Mouse (Mus musculus) heart, postnatal 0 days (tissue): ENCODE measurements around the gene Tmem56. TPM values are rescaled to one million over a fixed set of nuclear protein-coding genes. Genes with fewer than 3 reads are reported as not detected.

Experiments
- ATAC-seq: fragments of 200-750 bp; cut with Nextera tagmentation; 2 replicates; pipeline ENCODE4 v1.8.0; 2017; ENCODE audit warnings: low read depth, moderate number of reproducible peaks, moderate library complexity; ENCODE audit not compliant: insufficient read depth
- DNase-seq: peaks from one replicate; pipeline ENCODE4 v3.0.0-alpha.2; 2016; ENCODE audit warnings: low spot score
- H3K27ac ChIP-seq: fragments of 300-500 bp; sonication (generic); 2 replicates; pipeline ENCODE4 v1.5.1; 2014; ENCODE audit warnings: low read depth, mild to moderate bottlenecking
- H3K27me3 ChIP-seq: fragments of 300-500 bp; sonication (generic); 2 replicates; pipeline ENCODE4 v1.6.1; 2014; ENCODE audit warnings: low read length, mixed read lengths; ENCODE audit not compliant: control insufficient read depth, insufficient read depth
- H3K36me3 ChIP-seq: fragments of 300-500 bp; sonication (generic); replicated peaks from 2 replicates; pipeline ENCODE4 v1.6.1; 2014; ENCODE audit warnings: low read length, mixed read lengths; ENCODE audit not compliant: control insufficient read depth, insufficient read depth
- H3K4me1 ChIP-seq: fragments of 300-500 bp; sonication (generic); 2 replicates; pipeline ENCODE4 v1.6.1; 2014; ENCODE audit warnings: antibody characterized with exemption; ENCODE audit not compliant: control insufficient read depth, insufficient read depth
- H3K4me2 ChIP-seq: fragments of 300-500 bp; sonication (generic); 2 replicates; pipeline ENCODE4 v1.6.1; 2014; ENCODE audit warnings: low read depth, mild to moderate bottlenecking, low read length, moderate library complexity
- H3K4me3 ChIP-seq: fragments of 300-500 bp; sonication (generic); 2 replicates; pipeline ENCODE4 v1.5.1; 2014; ENCODE audit warnings: low read depth, low read length
- H3K9ac ChIP-seq: fragments of 300-500 bp; sonication (generic); replicated peaks from 2 replicates; pipeline ENCODE4 v1.6.1; 2014; ENCODE audit warnings: low read depth, low read length, mixed read lengths
- H3K9me3 ChIP-seq: fragments of 300-500 bp; sonication (generic); replicated peaks from 2 replicates; pipeline ENCODE4 v1.6.1; 2016; ENCODE audit warnings: low read length; ENCODE audit not compliant: control insufficient read depth
- CTCF ChIP-seq: IDR thresholded peaks from 2 replicates; pipeline ENCODE4 v1.5.1; 2016; ENCODE audit warnings: antibody characterized with exemption, control low read depth, low read depth
- EP300 ChIP-seq: IDR thresholded peaks from 2 replicates; pipeline ENCODE4 v1.6.1; 2016; ENCODE audit warnings: antibody characterized with exemption, low read depth
- WGBS: fragments of 180-500 bp; shearing (Covaris S2); extraction: QIAGEN DNeasy Blood & Tissue Kit; methylation state at CpG from one replicate; pipeline ENCODE4 v1.1.7; 2014; 5-methylcytosine and 5-hydroxymethylcytosine counted together
- polyA plus RNA-seq: library from polyadenylated mRNA; unstranded; fragments of >200 nt; fragmentation: Nextera tagmentation; extraction: Ambion mirVana; gene quantifications from 2 replicates; pipeline ENCODE4 v1.2.1, GENCODE M21; 2015
- total RNA-seq: library from RNA; depleted of rRNA; stranded (reverse); fragments of >200 nt; gene quantifications from 2 replicates; pipeline ENCODE4 v1.2.3, GENCODE M21; 2014; ENCODE audit warnings: low replicate concordance

The Tmem56 gene
- total and polyA plus RNA-seq, 2 experiments from 2014 or later, result 0.36 to 4.4 TPM

GRCm38 (mm10) chr3:121242111-121242936 lies 40.6 kb downstream of the Tmem56 start:
- TF ChIP-seq CTCF, result no peak
- H3K4me2 ChIP-seq, result no peak overlapping the region
- H3K4me1 ChIP-seq, result no peaks in the 10 kb centered on the region
- H3K36me3 ChIP-seq, result no peaks in the 10 kb centered on the region
- WGBS, result 70% methylated on average over 9 of the region's 9 CpGs
- H3K9me3 ChIP-seq, result no peaks in the 10 kb centered on the region
- no peak overlapping the region for H3K4me3 ChIP-seq
- no peak overlapping the region for H3K9ac ChIP-seq
- H3K27ac ChIP-seq, result no peak overlapping the region
- DNase-seq (no peak), ATAC-seq (no peak)
- H3K27me3 ChIP-seq, result no peaks in the 10 kb centered on the region

GRCm38 (mm10) chr3:121240362-121241040 lies 42.4 kb downstream of the Tmem56 start:
- TF ChIP-seq EP300, result no peak
- TF ChIP-seq CTCF, result no peak
- Histone ChIP-seq H3K4me3 (no peak overlapping the region), H3K4me1 (no peaks in the 10 kb centered on the region), H3K36me3 (no peaks in the 10 kb centered on the region), H3K9ac (no peak overlapping the region), H3K27ac (no peak overlapping the region), H3K9me3 (no peaks in the 10 kb centered on the region), H3K27me3 (no peaks in the 10 kb centered on the region), H3K4me2 (no peak overlapping the region)
- DNase-seq (no peak), ATAC-seq (no peak)
- WGBS, result 42% methylated on average over 8 of the region's 8 CpGs

GRCm38 (mm10) chr3:121239096-121239495 lies 43.8 kb downstream of the Tmem56 start:
- no peak overlapping the region for H3K27ac ChIP-seq
- no peak overlapping the region for H3K9ac ChIP-seq
- no peak overlapping the region for H3K4me2 ChIP-seq
- no peaks in the 10 kb centered on the region for H3K4me1 ChIP-seq
- TF ChIP-seq CTCF (no peak), EP300 (no peak)
- DNase-seq (no peak), ATAC-seq (no peak)
- no peaks in the 10 kb centered on the region for H3K36me3 ChIP-seq
- 58% methylated on average over 8 of the region's 8 CpGs for WGBS
- H3K27me3 ChIP-seq, result no peaks in the 10 kb centered on the region
- no peak overlapping the region for H3K4me3 ChIP-seq
- no peaks in the 10 kb centered on the region for H3K9me3 ChIP-seq

DNA sequence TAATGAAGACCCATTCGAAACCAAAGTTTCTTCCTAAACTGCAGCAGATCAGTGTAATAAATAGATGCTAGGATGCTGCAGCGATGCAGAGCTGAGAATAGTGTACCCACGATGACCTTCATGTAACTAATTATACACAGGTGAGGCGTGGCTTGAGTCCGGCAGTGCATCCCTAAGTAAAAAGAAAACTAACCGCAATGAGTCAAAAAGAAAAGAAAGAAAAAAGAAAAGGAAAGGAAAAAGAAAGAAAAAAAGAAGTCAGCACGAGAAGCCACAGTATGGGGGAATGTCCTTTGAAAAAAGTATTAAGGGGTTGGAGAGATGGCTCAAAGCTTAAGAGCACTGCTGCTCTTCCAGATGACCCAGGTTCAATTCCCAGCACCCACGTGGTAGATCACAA lies 58.1 kb downstream of the Tmem56 start:
- no peaks in the 10 kb centered on the region for H3K27me3 ChIP-seq
- H3K4me1 ChIP-seq, result peaks cover 3% of the 10 kb centered on the region; the same call in 1 of the 2 replicates
- H3K4me2 ChIP-seq, result no peak overlapping the region
- H3K27ac ChIP-seq, result no peak overlapping the region
- H3K9ac ChIP-seq, result no peak overlapping the region
- no peak overlapping the region for H3K4me3 ChIP-seq
- no peak for TF ChIP-seq CTCF
- TF ChIP-seq EP300, result no peak
- H3K9me3 ChIP-seq, result no peaks in the 10 kb centered on the region
- DNase-seq, result no peak
- ATAC-seq, result no peak
- whole genome bisulfite sequencing, result 85% methylated on average over 8 of the region's 8 CpGs
- H3K36me3 ChIP-seq, result no peaks in the 10 kb centered on the region

DNA sequence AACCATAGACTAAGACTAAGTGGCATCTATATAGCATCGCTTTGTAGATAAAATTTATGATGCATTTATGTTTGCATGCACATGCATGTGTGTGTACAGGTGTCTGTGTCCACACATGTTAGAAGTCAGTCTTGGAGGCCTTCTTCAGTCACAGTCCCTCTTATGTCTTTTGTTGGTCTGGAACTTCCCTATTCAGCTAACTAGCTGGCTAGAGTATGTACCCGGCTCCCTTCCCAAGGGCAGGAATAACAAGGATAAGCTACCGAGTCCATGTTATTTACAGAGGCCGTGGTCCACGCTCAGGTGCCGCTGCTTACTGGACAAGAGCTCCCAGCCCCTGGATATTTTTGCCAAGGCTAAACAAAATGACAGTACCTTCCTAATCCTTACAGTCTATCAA lies 58.7 kb downstream of the Tmem56 start:
- WGBS, result 88% methylated on average over 6 of the region's 6 CpGs
- H3K4me3 ChIP-seq, result no peak overlapping the region
- no peak overlapping the region for H3K9ac ChIP-seq
- H3K4me2 ChIP-seq, result no peak overlapping the region
- DNase-seq (no peak), ATAC-seq (no peak)
- no peak overlapping the region for H3K27ac ChIP-seq
- peaks cover 3% of the 10 kb centered on the region; the same call in 1 of the 2 replicates for H3K4me1 ChIP-seq
- TF ChIP-seq CTCF, result no peak
- TF ChIP-seq EP300, result no peak
- no peaks in the 10 kb centered on the region for H3K9me3 ChIP-seq
- H3K36me3 ChIP-seq, result no peaks in the 10 kb centered on the region
- no peaks in the 10 kb centered on the region for H3K27me3 ChIP-seq
